Mouse (Mus musculus): ENCODE measurements around the gene Gpr22. TPM values are rescaled to one million over a fixed set of nuclear protein-coding genes. Genes with fewer than 3 reads are reported as not detected.

The Gpr22 gene
- polyA plus RNA-seq (2012; rRNA removed): not detected in 2 replicates

- H3K27me3 ChIP-seq (ENCODE audit: control insufficient read depth, insufficient read depth, low read length): no peaks in the 10 kb centered on the region
- no peak for DNase-seq (ENCODE audit: low read depth in 1 of 2, low spot score in 2 of 2)
- H3K4me1 ChIP-seq (ENCODE audit: control insufficient read depth, insufficient read depth, insufficient read length): peaks cover 3% of the 10 kb centered on the region; the same call in 1 of the 2 replicates
- 88% methylated on average over 6 of the region's 6 CpGs for WGBS
- no peak within 1 kb of the TSS for H3K4me3 ChIP-seq (ENCODE audit: extremely low read depth, insufficient read depth, insufficient read length)
- no peak within 1 kb of the TSS for H3K27ac ChIP-seq (ENCODE audit: insufficient read depth, low read length)
- H3K36me3 ChIP-seq (ENCODE audit: control insufficient read depth, insufficient read depth, low read length): no peaks in the 10 kb centered on the region
- no peak for TF ChIP-seq POLR2A (IDR thresholded peaks at IDR 0.05; ENCODE audit: low read depth, low read length)
- no peak for TF ChIP-seq CTCF (IDR thresholded peaks at IDR 0.05; ENCODE audit: extremely low read depth, insufficient read depth, insufficient read length, insufficient replicate concordance)
These were observed at the start of gene Gpr22 for GRCm38 (mm10) chr12:31713600-31713999. Gene Gpr22 (minus strand): TSS chr12:31713947.

- Histone ChIP-seq H3K27ac (ENCODE audit: insufficient read depth, low read length) (peak overlapping the region; percentile 62), H3K4me1 (ENCODE audit: control insufficient read depth, insufficient read depth, insufficient read length) (peaks cover 2% of the 10 kb centered on the region), H3K36me3 (ENCODE audit: control insufficient read depth, insufficient read depth, low read length) (no peaks in the 10 kb centered on the region), H3K27me3 (ENCODE audit: control insufficient read depth, insufficient read depth, low read length) (no peaks in the 10 kb centered on the region), H3K4me3 (ENCODE audit: extremely low read depth, insufficient read depth, insufficient read length) (no peak overlapping the region)
- WGBS: 33% methylated on average over 2 of the region's 2 CpGs
- TF ChIP-seq POLR2A (IDR thresholded peaks at IDR 0.05; ENCODE audit: low read depth, low read length): no peak
- no peak for TF ChIP-seq CTCF (IDR thresholded peaks at IDR 0.05; ENCODE audit: extremely low read depth, insufficient read depth, insufficient read length, insufficient replicate concordance)
- DNase-seq (ENCODE audit: low read depth in 1 of 2, low spot score in 2 of 2): peak in 1 of 2 experiments; percentile 7
These were observed 42.4 kb upstream of the Gpr22 start for GRCm38 (mm10) chr12:31755885-31756755.

GRCm38 (mm10) chr12:31754465-31754864 is 40.7 kb upstream of the Gpr22 start:
- TF ChIP-seq CTCF (IDR thresholded peaks at IDR 0.05; ENCODE audit: extremely low read depth, insufficient read depth, insufficient read length, insufficient replicate concordance): no peak
- no peak for TF ChIP-seq POLR2A (IDR thresholded peaks at IDR 0.05; ENCODE audit: low read depth, low read length)
- 89% methylated on average over 2 of the region's 2 CpGs for WGBS
- DNase-seq (ENCODE audit: low read depth in 1 of 2, low spot score in 2 of 2): no peak

GRCm38 (mm10) chr12:31749846-31750245 is 36.1 kb upstream of the Gpr22 start:
- TF ChIP-seq POLR2A (IDR thresholded peaks at IDR 0.05; ENCODE audit: low read depth, low read length): no peak
- TF ChIP-seq CTCF (IDR thresholded peaks at IDR 0.05; ENCODE audit: extremely low read depth, insufficient read depth, insufficient read length, insufficient replicate concordance): no peak
- WGBS: 94% methylated on average over 4 of the region's 4 CpGs
- no peak for DNase-seq (ENCODE audit: low read depth in 1 of 2, low spot score in 2 of 2)
- Histone ChIP-seq H3K27ac (ENCODE audit: insufficient read depth, low read length) (no peak overlapping the region), H3K4me3 (ENCODE audit: extremely low read depth, insufficient read depth, insufficient read length) (no peak overlapping the region), H3K36me3 (ENCODE audit: control insufficient read depth, insufficient read depth, low read length) (no peaks in the 10 kb centered on the region), H3K27me3 (ENCODE audit: control insufficient read depth, insufficient read depth, low read length) (no peaks in the 10 kb centered on the region), H3K4me1 (ENCODE audit: control insufficient read depth, insufficient read depth, insufficient read length) (no peaks in the 10 kb centered on the region)

More at GRCm38 (mm10) chr12:31754465-31754864, 40.7 kb upstream of the Gpr22 start:
- no peak overlapping the region for H3K27ac ChIP-seq (ENCODE audit: insufficient read depth, low read length)
- H3K36me3 ChIP-seq (ENCODE audit: control insufficient read depth, insufficient read depth, low read length): no peaks in the 10 kb centered on the region
- peaks cover 2% of the 10 kb centered on the region for H3K4me1 ChIP-seq (ENCODE audit: control insufficient read depth, insufficient read depth, insufficient read length)
- H3K4me3 ChIP-seq (ENCODE audit: extremely low read depth, insufficient read depth, insufficient read length): no peak overlapping the region
- H3K27me3 ChIP-seq (ENCODE audit: control insufficient read depth, insufficient read depth, low read length): no peaks in the 10 kb centered on the region

GRCm38 (mm10) chr12:31747301-31747700 is 33.6 kb upstream of the Gpr22 start:
- H3K27ac ChIP-seq (ENCODE audit: insufficient read depth, low read length): no peak overlapping the region
- WGBS: 91% methylated on average over 8 of the region's 8 CpGs
- TF ChIP-seq CTCF (IDR thresholded peaks at IDR 0.05; ENCODE audit: extremely low read depth, insufficient read depth, insufficient read length, insufficient replicate concordance): no peak
- no peak for TF ChIP-seq POLR2A (IDR thresholded peaks at IDR 0.05; ENCODE audit: low read depth, low read length)
- DNase-seq (ENCODE audit: low read depth in 1 of 2, low spot score in 2 of 2): no peak
- no peaks in the 10 kb centered on the region for H3K36me3 ChIP-seq (ENCODE audit: control insufficient read depth, insufficient read depth, low read length)
- no peaks in the 10 kb centered on the region for H3K27me3 ChIP-seq (ENCODE audit: control insufficient read depth, insufficient read depth, low read length)
- H3K4me1 ChIP-seq (ENCODE audit: control insufficient read depth, insufficient read depth, insufficient read length): no peaks in the 10 kb centered on the region
- no peak overlapping the region for H3K4me3 ChIP-seq (ENCODE audit: extremely low read depth, insufficient read depth, insufficient read length)

- no peak for DNase-seq (ENCODE audit: low read depth in 1 of 2, low spot score in 2 of 2)
- no peaks in the 10 kb centered on the region for H3K36me3 ChIP-seq (ENCODE audit: control insufficient read depth, insufficient read depth, low read length)
- no peak overlapping the region for H3K27ac ChIP-seq (ENCODE audit: insufficient read depth, low read length)
- H3K4me3 ChIP-seq (ENCODE audit: extremely low read depth, insufficient read depth, insufficient read length): no peak overlapping the region
- 87% methylated on average over 2 of the region's 2 CpGs for WGBS
- H3K4me1 ChIP-seq (ENCODE audit: control insufficient read depth, insufficient read depth, insufficient read length): no peaks in the 10 kb centered on the region
- H3K27me3 ChIP-seq (ENCODE audit: control insufficient read depth, insufficient read depth, low read length): no peaks in the 10 kb centered on the region
- TF ChIP-seq CTCF (IDR thresholded peaks at IDR 0.05; ENCODE audit: extremely low read depth, insufficient read depth, insufficient read length, insufficient replicate concordance) (no peak), POLR2A (IDR thresholded peaks at IDR 0.05; ENCODE audit: low read depth, low read length) (no peak)
These were observed 20.9 kb upstream of the Gpr22 start for GRCm38 (mm10) chr12:31734616-31735015.

GRCm38 (mm10) chr12:31730126-31730525 is 16.4 kb upstream of the Gpr22 start:
- no peak for DNase-seq (ENCODE audit: low read depth in 1 of 2, low spot score in 2 of 2)
- WGBS: 92% methylated on average over 1 of the region's 1 CpGs
- H3K4me3 ChIP-seq (ENCODE audit: extremely low read depth, insufficient read depth, insufficient read length): no peak overlapping the region
- H3K4me1 ChIP-seq (ENCODE audit: control insufficient read depth, insufficient read depth, insufficient read length): no peaks in the 10 kb centered on the region
- 0 out of 2 replicates have a peak, but pooled peaks cover 1% of the 10 kb centered on the region for H3K36me3 ChIP-seq (ENCODE audit: control insufficient read depth, insufficient read depth, low read length)
- no peaks in the 10 kb centered on the region for H3K27me3 ChIP-seq (ENCODE audit: control insufficient read depth, insufficient read depth, low read length)
- no peak overlapping the region for H3K27ac ChIP-seq (ENCODE audit: insufficient read depth, low read length)
- no peak for TF ChIP-seq CTCF (IDR thresholded peaks at IDR 0.05; ENCODE audit: extremely low read depth, insufficient read depth, insufficient read length, insufficient replicate concordance)
- TF ChIP-seq POLR2A (IDR thresholded peaks at IDR 0.05; ENCODE audit: low read depth, low read length): no peak

All from spleen, adult 2 months (tissue).